Mouse (Mus musculus): ENCODE results near the gene Ccdc34.

The Ccdc34 gene

DNA sequence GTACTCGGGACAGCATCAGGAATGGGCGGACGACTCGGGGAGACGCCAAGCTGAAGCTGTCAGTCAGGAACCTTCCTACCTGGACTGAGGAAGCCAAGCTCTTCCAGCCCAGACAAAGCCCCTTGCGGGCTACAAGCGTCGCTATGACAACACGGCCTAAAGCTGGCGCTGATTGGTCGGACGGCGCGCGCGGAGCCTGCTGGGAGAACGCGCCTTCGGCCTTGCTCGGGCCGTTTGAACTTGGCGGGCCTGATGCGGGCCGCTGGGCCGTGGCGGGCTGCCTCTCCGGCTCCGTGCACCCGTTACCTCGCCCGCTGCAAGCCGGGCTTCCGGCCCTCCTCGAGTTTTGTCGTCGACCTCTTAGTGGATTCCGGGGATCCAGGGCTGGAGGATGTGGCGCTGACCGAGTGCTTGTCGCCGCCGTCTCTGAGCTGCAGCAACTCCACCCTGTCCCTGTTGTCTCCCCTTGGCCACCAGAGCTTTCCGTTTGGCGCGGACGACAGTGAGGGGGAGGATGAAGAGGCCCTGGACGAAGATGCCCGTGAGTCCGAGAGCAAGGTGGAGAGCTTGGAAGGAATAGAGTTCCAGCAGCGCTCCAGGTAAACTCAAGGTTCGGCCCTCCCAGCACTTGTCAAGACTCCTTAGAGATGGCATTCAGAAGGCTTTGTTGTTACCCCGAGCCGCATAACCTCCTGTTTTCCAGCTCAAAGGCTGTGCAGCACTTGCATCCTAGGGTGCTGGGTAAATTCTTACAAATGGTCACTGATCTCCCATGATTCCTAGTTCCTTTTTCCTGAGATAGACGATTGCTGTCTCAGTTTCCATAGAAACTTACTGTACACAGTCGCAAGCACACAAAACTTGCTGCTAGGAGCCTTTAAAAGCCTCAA lies at the start of gene Ccdc34:
Gene Ccdc34, plus strand, starts transcription at position 202 of the 890 bp plus-strand sequence.
- peak; percentile 86 for DNase-seq

DNA sequence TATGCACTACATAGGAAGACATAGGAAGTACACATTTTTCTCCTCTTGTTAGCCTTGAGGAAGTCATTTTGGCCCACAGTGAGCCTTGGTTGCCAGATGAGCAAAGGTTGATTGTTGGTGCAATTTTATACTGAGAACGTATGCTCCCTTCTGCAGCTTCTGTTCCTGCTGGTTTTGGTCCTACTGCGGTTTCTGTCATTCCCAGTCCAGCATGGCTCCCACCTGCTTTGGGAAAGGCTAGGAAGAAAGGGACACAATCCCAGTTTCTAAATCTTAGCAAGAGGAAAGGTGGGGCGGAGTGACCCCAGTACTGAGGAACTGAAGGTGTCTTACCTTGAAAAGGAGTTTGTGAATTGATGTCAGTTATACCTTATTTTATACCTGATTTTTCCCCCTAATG lies 48.2 kb upstream of the Ccdc34 start:
- no peak for DNase-seq

DNA sequence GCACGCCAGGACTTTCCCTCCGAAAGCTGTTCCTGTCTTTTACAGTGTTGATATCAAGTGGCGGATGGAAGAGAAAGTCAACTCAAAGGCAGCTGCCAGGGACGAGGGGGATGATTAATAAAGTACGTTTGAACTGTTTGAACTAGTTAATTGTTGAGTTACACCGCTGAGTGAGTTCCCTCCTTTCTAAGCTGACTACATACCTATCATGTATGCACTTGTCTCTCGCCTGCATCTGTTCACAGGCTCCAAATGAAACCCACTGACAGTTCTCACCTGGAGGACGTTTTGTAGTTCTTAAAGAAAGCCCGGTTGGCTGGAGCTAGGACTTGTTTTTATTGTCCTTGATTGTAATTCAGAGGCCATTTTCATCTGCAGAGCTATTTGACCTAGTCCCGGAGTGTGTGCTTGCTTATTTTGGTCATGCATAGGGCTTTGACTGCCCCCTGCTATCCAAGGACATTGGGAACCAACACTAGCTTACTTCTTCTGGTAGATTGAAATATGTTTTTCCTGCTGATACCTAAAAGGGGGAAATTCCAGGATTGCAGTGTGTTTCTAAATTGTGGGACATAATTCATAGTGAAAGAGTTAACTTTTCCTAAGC lies 47.6 kb upstream of the Ccdc34 start:
- no peak for DNase-seq

DNA sequence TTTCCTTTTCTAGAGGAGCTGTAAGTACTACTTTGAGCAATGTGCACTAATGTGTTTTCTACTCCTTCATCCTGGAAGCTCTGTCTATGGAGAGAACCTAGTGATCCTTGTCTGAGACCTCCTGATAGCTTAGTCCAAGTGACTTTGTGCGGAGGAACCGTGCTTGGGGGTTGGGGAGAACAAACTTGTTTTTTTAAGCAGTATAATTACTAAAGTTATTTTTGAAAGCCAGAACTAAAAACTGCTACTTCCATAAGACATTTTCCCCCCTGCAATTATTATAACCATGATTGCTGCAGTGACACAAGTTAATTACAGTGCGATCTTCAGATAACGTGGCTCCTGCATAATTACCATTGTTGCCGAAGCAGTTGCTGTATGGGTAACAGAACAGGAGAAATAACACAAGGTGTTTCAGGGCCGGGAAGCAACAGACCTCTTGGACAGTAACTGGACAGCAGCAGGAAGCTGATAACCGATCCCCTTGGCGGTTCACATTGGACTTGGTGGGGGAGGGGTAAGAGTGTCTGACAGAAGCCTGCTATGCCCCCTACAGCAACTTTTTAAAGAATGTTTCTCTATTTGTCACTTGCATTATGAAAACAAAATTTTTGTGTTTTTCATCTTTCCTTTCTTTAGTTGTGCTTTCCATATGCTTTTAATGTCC lies 46.7 kb upstream of the Ccdc34 start:
- DNase-seq: no peak

- DNase-seq: no peak
Measured at GRCm38 (mm10) chr2:109972310-109972709, 45.3 kb upstream of the Ccdc34 start.

DNA sequence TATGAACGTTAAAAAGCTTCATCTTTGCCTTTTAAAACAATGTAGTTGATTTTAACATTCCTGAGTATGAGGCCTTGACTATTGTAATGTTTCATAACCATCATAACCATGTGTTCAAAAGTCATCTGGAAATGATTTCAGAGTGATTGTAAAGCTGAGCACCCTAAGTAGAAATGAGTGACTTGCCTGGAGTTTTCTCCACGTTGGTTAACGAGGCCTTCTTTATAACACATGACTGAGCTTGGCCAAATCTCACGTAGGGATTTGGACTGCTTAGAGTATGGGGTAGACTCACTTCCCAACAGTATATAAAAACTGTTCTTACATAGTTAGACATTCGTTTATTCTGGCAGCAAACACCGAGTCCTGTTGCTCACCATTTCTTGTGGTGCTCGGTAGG lies 44.7 kb upstream of the Ccdc34 start:
- no peak for DNase-seq

DNA sequence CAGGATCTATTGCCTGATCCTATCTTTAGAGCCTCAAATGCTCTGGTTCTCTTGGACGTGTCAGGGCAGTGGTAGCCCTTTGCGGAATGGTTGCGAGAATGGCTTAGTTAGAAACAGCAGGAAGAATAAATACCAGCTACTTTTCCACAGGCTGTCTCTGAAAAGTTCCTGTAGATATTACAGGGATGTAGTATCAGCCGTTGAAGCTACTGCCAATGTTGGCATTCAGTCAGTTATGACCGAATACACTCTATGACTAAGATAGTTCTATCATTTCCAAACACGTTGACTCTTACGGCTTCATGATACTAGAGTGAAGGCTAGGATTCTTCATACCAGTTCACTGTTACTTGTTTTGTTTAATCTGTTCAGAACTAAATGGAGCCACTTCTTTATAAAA lies 42.8 kb upstream of the Ccdc34 start:
- no peak for DNase-seq

DNA sequence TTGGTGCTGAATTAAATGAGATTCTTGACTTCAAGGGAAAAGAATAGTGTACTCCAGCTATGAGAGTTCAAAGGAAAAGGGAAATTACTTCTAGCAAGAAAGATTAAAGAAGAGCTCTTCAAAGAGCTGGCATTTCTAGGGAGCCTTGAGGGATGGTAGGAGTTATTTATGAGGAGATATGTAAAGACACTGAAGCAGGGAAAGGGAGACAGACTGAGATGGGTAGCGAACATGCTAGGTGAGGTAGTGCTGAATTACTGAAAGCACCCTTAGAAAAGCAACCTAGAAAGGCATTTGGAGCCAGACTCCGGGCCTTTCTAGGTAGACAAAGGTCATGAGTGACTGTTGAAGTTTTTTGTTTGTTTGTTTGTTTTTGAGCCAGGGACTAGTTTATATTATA lies 41.4 kb upstream of the Ccdc34 start:
- DNase-seq: no peak

DNA sequence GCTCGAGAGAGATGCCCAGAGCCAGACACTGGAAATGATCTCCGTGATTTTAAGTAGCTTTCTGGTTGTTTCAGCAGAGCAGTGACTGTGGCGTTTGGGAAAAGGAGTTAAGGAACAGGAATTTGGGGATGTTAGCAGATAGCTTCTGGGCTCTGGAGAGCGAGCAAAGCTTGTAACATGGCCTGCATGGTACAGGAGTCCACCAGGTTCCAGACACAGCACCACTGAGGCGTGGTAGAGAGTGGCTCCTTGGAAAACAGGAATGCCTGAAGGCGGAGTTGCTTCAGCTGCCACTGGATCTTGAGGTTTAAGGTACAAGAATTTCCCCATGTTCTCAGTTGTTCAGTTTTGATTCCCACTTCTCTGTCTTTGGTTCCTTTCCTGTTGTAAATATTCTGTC lies 40.3 kb upstream of the Ccdc34 start:
- no peak for DNase-seq

GRCm38 (mm10) chr2:109979209-109979608 lies 38.4 kb upstream of the Ccdc34 start:
- DNase-seq: no peak

DNA sequence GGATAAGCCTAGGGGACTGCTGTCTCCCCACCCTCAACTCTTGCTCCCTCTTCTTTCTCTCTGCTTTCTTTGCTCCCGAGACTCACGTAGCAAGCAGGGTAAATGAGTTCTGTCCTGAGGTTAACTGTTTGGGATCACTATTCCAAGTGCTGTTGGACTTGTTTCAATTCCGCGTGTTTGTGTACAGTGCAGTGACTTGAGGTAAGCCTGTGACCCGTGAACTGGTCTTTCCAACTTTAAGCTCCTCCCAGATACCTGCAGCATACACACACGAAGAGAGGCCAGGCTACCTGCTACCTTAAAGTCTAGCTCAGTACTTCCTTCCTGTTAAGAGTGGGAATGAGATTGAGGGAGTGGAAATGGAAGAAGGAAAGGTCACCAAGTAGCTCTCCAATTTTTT lies 34.2 kb upstream of the Ccdc34 start:
- no peak for DNase-seq

DNA sequence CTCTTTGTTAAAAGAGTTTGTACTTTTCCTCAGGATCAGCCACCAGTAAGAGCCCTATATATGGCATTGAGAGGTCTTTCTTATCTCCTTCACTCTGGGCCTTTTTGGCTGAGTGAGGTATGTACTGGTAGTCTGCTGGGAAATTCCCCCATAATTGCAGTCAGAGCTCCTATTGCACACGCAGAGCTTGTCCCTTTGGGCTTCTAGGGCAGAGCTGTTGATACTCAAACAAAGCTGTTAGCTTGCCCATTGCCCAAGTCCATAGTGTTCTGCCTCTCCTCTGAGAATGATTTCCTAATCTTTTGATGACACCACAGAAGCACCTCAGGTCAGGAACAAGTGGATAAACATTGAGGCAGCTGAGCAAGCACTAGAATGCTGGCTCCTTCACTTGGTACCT lies 32.7 kb upstream of the Ccdc34 start:
- no peak for DNase-seq

DNA sequence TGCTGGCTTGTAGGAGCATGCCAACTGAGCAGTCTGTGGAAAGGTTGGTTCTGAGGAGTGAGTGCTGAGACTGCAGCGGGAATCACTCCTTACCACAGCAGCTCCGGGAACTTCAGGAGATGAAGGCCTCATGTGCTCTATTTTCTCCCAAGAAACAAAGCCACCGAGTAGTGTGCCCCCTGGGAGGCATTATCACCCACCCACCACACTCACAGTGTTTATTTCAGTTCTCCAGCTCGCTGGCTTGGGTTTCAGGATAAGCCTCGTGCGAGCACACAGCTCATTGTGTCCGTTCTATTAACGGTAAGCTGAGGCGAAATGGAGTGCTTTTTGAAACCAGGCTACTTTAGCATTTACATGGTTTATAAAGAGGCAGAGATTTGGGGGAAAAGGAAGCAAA lies 32.1 kb upstream of the Ccdc34 start:
- DNase-seq: no peak

DNA sequence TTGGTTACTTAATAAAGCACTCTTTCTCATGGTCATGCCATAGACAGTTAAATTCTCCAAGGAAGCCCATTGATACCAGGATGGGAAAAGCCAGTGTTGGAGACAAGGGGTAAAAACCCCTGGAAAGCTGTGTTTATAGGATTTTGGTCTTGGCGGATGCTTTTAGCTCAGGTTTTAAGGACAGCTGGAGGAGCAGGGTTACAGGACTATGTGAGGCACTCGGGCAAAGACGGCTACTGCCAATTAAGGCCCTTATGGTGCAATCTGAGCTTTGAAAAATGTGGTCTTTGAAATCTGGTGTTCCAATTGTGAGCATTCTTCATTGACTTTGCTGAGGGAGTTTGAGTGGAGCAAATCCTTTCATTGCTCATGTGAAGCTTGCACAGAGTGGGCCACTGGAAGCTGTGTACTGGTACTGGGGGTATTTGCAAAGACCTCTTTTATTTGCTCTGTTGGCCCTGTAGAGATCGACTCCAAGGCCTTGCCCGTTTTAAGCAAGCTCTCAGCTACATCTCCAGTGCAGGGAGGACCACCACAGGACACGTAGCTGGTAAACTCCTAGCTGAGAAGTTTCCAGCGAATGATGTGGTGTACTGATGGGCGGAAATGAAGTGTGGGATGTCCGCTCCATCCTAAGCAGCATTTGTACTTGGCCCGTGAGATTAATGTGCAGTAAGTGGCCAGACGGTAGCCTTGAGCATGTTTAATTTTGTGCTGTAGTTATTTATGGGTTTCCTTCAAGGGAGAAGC lies 31.4 kb upstream of the Ccdc34 start:
- DNase-seq: no peak

GRCm38 (mm10) chr2:109987946-109988345 lies 29.7 kb upstream of the Ccdc34 start:
- DNase-seq: no peak

GRCm38 (mm10) chr2:109989196-109989595 lies 28.4 kb upstream of the Ccdc34 start:
- no peak for DNase-seq

GRCm38 (mm10) chr2:109989679-109990473 lies 27.7 kb upstream of the Ccdc34 start:
- DNase-seq: no peak

- no peak for DNase-seq
Measured at GRCm38 (mm10) chr2:109991754-109992153, 25.9 kb upstream of the Ccdc34 start.

DNA sequence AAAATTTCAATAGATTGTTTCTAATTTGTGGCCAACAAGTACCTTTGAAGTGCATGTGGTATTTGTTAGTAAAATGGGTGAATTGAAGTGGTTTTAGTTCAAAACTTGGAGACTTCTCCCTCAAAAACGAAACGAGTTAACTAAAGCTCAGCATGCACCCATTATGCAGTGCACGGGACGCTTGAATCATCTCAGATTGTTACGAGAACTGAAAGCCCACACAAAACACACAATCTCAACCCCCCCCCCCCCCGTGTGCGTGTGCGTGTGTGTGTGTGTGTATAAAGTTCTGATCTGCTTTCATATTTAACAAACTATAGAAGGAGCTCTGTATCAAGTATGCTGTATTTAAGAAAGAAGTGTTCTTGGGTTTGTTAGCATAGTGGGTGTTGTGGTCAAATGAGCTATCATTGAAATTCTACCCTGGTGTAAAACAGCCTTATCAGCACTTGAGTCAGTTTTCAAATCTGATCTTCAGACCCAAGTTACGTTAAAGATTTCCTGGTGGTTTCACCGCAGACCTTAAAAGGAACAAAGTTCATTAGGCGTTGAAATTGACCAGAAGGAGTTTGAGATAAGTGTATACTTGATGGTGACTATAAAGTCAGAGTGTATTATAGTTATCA lies 25.1 kb upstream of the Ccdc34 start:
- DNase-seq: no peak

GRCm38 (mm10) chr2:109993404-109993803 lies 24.2 kb upstream of the Ccdc34 start:
- no peak for DNase-seq

DNA sequence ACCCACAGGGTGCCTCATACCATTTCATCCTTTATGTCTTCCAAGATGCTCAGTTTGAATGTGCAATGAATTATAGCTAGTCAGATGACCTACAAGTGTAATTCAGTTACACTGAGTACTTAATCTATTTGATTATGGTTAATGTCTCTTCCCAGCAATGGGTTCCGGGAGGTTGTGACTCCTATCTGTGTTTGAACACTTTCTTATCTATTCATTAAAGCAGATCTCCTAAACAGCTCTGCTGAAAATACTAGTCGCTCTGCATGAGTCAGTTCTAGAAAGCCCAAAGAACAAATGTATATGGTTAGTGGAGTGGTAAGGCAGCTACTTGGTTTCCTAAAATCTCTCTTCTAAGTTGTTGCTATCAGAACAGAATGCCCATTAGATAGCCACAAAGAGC lies 22.6 kb upstream of the Ccdc34 start:
- DNase-seq: no peak

DNA sequence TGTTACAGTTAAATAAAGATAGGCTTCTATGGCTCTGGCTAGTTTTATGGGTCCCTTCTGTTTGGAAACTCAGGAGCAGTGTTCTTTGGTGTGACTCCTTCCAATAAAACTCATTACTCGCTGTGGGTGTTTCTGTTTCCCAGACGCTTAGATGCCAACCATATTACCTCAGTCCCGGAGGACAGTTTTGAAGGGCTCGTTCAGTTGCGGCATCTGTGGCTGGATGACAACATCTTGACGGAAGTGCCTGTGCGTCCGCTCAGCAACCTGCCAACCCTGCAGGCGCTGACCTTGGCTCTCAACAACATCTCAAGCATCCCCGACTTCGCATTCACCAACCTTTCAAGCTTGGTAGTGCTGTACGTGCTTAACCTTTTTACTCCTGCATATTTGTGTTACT lies 21.2 kb upstream of the Ccdc34 start:
- DNase-seq: no peak
